Mouse (Mus musculus): Measurements from ENCODE around the gene Rab34.

GRCm38 (mm10) chr11:78215709-78216317, 27.6 kb downstream of the Rab34 start:
- TF ChIP-seq CTCF (IDR thresholded peaks at IDR 0.05; ENCODE audit: extremely low read depth, insufficient read depth, insufficient read length, insufficient replicate concordance) (no peak), POLR2A (IDR thresholded peaks at IDR 0.05; ENCODE audit: low read depth, low read length) (no peak)
